Mouse (Mus musculus) forelimb bud, embryonic 11.5 days (tissue): Measurements from ENCODE around the gene Islr.

Source experiments
- DNase-seq: peaks from one replicate; pipeline ENCODE4 v3.0.0-alpha.2; 2012; ENCODE audit warnings: low read depth, low spot score

Islr gene

GRCm38 (mm10) chr9:58153095-58153494 lies 51.0 kb downstream of the Islr start:
- no peak for DNase-seq

- DNase-seq: no peak
Measured at GRCm38 (mm10) chr9:58150733-58151361, 53.3 kb downstream of the Islr start.

GRCm38 (mm10) chr9:58148806-58149205 lies 55.3 kb downstream of the Islr start:
- no peak for DNase-seq

- no peak for DNase-seq
Measured at GRCm38 (mm10) chr9:58145417-58145816, 58.7 kb downstream of the Islr start.

- DNase-seq: no peak
Measured at GRCm38 (mm10) chr9:58144664-58145063, 59.4 kb downstream of the Islr start.

- no peak for DNase-seq
Measured at GRCm38 (mm10) chr9:58143419-58143818, 60.7 kb downstream of the Islr start.

- DNase-seq: no peak
Measured at GRCm38 (mm10) chr9:58139947-58140346, 64.2 kb downstream of the Islr start.

GRCm38 (mm10) chr9:58135921-58136321 lies 68.2 kb downstream of the Islr start:
- DNase-seq: peak; percentile 80

- DNase-seq: no peak
Measured at GRCm38 (mm10) chr9:58134906-58135305, 69.2 kb downstream of the Islr start.

GRCm38 (mm10) chr9:58133893-58134884 lies 69.9 kb downstream of the Islr start:
- peak; percentile 69 for DNase-seq

- DNase-seq: no peak
Measured at GRCm38 (mm10) chr9:58131735-58132134, 72.4 kb downstream of the Islr start.

- DNase-seq: no peak
Measured at GRCm38 (mm10) chr9:58130909-58131308, 73.2 kb downstream of the Islr start.

- DNase-seq: no peak
Measured at GRCm38 (mm10) chr9:58129508-58129907, 74.6 kb downstream of the Islr start.

- DNase-seq: peak; percentile 91
Measured at GRCm38 (mm10) chr9:58128926-58129413, 75.1 kb downstream of the Islr start.

- no peak for DNase-seq
Measured at GRCm38 (mm10) chr9:58125811-58126210, 78.3 kb downstream of the Islr start.

GRCm38 (mm10) chr9:58125085-58125484 lies 79.0 kb downstream of the Islr start:
- DNase-seq: no peak

- DNase-seq: no peak
Measured at GRCm38 (mm10) chr9:58118671-58119070, 85.4 kb downstream of the Islr start, which contains the start of gene Ccdc33. Gene Ccdc33 (minus strand): TSS chr9:58118823.

GRCm38 (mm10) chr9:58116024-58116651 lies 88.0 kb downstream of the Islr start:
- no peak for DNase-seq

GRCm38 (mm10) chr9:58115297-58115925 lies 88.7 kb downstream of the Islr start:
- DNase-seq: no peak

GRCm38 (mm10) chr9:58114019-58114418 lies 90.1 kb downstream of the Islr start:
- DNase-seq: peak; percentile 59

GRCm38 (mm10) chr9:58113279-58113884 lies 90.7 kb downstream of the Islr start:
- DNase-seq: peak; percentile 72
